Mouse (Mus musculus) natural killer cell, adult 2 months (primary cell): ENCODE measurements around the gene Cd300ld3.

Source experiments
- DNase-seq, 2 experiments: peaks; one replicate each; pipeline ENCODE4 v3.0.0; 2022; ENCODE audit warnings: low spot score in 2 of 2

The Cd300ld3 gene

DNA sequence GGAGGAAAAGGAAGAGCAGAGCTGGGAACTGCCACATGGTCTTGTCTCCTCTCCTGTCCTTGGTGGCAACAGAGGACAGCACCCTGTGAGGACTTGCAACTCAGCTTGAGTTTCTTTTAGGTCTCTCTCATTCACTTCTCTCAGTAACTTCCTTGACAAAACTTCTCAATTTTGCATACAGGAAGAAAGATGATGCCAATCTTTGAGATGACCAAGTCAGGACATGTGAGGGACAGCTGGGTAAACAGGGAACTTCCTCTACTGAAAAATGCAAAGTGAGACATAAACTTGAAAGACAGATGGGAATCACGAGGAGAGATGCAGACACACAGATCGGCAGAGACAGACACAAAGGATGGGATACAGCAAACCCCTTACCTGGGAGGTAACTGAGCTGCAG, at the start of gene Cd300ld3:
Gene Cd300ld3 (minus strand): TSS at position 151 of the 400 bp plus-strand sequence.
- no peak for DNase-seq

DNA sequence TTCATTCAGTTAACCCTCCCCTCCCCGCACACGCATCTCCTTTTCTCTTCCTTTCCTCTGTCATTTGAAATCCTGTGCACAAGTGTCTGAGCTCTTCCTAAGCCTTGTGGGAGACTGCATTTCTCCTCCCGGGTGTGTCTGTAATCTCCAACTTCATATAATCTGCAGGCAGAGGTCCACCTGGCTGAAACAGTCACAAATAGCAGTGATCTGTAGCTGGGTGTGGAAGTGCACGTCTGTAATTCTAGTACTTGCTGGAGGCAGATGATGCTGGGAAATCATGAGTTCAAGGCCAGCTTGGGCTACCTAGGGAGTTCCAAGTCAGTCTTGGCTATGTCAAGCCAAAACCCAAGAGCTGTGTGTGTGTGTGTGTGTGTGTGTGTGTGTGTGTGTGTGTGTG, 43.9 kb upstream of the Cd300ld3 start:
- DNase-seq, result no peak

DNA sequence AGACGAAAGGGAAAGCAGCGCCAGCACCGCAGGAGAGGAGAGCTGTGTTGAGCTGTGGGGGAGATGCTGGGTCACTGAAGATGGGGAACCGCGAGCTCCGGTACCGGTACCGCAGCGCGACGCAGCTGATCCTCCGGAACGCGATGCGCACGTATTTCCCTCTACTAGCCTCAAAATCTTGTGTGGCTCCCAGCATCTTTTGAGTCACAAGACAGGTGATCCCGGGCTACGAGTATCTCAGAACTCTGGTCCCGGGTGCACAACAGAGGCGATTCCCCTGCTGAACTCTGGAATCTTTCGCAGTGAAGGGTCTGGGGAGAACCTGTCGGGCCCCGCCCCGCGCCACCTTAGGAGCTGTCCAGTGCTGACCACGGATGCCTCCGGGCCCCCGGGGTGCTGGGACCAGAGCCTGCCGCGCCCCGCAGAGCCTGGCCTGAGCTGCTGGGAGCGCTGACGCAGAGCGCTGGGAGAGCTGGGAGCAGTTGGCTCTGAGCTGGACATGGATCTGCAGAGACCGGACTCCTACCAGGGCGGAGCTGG, 43.2 kb upstream of the Cd300ld3 start, which contains the start of gene Rab37:
Gene Rab37 (plus strand): TSS at position 70 of the 540 bp plus-strand sequence.
- DNase-seq, result no peak

DNA sequence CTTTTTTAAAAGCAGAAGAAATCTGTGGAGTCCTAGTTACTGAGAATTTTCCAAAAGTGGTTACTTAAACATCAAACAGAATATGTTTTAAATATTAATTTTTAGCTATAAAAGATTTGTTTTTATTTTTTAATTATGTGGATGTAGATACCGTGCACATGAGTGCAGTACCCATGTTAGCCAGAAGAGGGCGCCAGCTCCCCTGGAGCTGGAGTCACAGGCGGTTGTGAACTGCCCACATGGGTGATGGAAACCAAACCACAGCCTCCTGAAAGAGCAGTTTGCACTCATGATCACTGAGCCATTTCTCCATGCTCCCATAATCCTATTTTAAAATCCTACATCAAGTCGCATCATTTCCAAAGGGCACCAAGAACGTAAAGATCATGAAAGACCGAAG, 41.6 kb upstream of the Cd300ld3 start:
- DNase-seq, result peak in 1 of 2 experiments; percentile 17

DNA sequence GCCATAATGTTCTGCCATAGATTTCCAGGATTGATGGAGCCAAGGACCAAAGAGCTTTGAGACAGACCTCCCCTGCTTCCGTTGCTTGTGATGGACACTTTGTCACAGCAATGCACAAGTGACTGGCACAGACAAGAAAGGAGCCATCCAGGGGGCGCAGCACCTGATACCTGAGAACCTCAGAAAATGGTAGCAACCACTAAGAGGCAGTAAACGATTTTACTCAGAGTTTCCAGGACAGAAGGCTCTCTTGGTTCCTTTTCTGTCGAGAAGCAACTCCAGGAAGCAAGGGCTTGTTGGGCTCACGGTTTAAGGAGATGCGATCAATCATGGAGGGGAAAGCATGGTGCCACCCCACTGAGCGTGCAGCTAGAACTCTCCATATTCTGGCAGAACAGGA, 38.0 kb upstream of the Cd300ld3 start:
- DNase-seq, result no peak

DNA sequence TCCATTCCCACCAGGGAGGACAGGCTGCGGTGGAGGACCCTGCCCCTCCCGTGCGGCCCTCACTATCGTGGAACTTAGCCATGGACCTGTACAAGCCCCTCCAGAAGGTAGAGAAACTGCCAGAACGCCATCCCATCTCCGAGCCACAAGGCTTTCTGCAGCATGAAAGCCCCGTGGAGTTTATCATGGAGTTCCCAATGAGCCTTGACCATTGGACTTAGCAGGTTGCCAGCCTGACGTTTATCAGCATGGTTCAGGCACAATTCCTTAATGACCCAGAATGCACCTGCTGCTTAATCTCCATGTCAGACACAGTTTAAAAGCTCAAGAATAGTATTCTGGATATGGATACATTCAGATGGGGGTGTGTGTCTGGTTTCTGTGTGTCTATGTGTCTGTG, 36.9 kb upstream of the Cd300ld3 start:
- no peak for DNase-seq

DNA sequence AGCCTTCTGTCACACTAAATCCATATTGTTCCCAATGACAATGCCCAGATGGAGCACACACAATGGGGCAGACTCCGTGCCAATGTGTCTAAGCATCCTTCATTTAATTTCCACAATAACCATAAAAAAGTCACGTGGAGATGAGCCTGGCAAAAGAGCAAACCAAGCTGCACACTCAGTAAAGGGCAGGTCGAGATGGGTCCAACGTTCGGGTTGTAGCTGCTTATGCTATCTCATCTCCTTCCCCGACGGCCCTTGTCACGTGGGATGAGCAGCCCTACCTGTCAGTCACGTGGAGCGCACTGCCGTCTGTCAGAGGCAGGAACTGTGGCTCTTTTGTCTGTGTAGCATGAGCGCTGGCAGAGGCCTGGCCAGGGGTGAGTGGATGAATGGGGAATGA, 36.4 kb upstream of the Cd300ld3 start:
- no peak for DNase-seq

DNA sequence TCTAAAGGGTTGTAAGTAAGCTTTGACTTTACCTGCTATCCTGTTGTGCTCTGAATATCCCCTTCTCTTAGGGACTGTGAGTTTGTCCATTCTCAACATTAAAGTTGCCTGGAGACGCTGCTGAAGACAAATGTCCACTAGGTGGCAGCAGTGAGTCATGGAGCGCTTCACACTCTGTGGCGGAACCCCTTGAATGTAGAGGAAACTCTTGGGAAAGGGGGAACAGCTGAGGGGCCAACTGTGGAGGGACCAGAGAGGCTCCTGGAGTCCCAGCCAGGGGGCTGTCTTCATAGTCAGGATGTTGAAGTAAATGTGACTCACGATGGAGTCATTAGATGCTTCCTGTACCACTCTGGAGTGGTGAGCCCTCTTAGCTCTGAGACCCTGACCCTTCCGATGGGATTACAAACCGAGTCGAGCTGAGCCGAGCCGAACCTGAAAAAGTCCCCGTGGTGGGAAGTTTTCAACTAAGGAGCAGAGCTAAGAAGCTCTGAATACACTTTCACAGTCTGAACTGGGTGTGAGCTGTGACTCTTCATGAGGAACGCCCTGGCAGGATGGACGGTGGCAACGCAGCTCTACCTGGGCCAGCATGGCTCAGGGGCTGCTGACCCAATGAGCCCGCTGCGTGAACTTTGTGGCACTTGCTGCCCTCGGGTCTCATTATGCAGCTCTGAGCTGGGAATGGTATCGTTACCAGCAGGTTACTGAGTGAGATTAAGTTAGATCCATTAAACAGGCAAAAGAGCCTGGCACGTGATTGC, 35.3 kb upstream of the Cd300ld3 start:
- peak; percentile 61 to 69 for DNase-seq

DNA sequence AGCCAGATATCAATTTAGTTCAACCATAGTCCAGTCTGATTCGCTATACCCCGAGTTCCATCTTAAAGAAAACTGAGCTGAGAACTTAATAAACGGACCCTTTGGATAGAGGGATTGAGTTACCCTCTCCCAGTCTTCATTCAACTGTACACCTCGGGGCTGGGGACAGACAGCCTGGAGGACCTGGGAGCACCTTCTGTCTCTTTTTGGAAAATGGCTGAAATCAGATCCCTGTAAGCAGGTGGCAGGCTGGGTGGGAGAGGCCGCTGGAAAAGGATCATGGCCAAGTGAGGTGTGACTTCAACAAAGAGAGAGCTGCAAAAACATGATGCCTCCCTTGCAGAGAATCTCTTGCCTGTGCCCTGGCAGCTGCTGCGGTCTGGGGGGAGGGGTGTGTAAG, 34.0 kb upstream of the Cd300ld3 start:
- DNase-seq, result no peak

DNA sequence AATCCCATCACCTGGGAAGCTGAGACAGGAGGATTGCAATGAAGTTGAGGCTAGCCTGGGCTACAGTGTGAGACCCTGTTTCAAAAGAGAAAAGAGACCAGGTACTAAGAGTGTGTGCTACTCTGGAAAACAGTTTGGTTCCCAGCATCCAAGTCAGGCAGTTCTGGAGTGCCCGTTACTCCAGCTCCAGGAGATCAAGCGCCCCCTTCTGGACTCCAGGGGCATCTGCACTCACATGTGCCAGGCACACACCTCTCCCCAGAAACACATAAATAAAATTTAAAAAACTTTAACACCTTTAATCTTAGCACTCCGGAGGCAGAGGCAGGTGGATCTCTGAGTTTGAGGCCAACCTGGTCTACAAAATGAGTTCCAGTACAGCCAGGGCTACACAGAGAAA, 33.2 kb upstream of the Cd300ld3 start:
- DNase-seq, result no peak

DNA sequence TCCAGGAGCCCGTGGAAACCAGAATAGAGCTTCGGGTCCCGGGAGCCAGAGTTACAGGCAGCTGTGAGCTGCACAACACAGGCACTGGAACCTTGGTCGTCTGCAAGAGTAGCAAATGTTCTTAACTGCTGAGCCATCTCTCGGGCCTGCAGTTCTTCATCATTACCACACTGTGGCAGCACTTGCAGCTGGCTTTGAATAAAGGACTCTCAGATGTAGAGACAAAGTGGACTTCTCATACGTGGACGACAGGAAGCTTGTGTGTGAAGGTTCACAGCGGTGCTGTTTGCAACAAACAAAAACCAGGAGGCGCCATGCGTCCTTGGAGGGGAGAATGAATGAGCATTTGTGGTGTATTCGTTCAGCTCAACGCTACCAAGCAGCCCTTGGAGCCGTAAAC, 32.7 kb upstream of the Cd300ld3 start:
- peak; percentile 63 to 69 for DNase-seq

DNA sequence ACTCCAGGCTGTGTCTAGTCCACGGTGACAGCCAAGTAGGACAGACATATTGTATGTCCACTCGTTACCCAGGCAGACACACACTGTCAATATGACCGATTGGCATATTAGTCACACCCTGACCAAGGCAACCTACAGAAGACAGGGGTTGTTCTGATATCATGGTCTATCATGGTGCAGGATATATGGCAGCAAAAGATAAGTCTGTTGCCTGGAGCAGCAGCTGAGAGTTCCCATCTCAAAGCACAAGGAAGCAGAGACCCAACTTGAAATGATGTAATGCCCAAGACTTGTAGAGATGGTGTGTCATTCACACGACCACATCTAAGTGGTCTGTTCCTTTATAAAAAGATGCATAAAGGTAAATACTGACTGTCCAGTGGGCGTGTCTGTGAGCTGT, 30.5 kb upstream of the Cd300ld3 start:
- DNase-seq, result no peak

DNA sequence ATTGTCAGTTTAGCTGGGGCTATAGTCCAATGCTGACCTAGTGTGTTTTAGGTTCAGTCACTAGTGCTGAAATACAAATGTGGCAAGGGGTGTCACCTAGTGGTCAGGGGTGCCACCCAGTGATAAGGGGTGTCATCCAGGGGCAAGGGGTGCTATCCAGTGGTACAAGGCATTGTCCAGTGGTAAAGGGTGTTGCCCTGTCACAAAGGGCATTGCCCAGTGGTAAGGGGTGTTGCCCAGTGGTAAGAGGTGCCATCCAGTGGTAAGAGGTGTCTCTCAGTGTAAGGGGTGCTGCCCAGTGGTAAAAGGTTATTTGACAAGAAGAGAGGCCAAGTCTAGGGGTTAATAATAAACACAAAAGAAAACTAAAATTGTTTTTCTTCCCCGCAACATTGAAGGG, 29.2 kb upstream of the Cd300ld3 start:
- peak; percentile 76 to 90 for DNase-seq

DNA sequence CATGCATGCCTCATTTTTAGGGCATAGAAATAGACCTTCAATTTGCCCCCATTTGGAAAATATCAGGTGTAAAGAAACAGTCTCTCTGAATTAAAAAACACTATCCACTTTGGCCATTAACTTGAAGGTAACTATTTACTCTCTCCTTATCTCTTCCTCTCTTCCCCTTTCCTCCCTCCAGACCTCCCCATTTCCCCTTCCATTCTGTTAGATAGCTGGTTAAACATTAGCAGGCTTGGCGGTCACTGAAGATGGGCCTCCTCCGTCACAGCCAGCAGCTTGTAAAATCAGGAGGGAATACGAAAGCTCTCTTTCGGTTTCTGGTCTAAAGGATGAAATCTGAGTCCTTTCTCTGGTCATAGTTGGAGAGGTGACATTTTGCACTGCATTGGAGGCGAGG, 27.6 kb upstream of the Cd300ld3 start:
- DNase-seq, result no peak

DNA sequence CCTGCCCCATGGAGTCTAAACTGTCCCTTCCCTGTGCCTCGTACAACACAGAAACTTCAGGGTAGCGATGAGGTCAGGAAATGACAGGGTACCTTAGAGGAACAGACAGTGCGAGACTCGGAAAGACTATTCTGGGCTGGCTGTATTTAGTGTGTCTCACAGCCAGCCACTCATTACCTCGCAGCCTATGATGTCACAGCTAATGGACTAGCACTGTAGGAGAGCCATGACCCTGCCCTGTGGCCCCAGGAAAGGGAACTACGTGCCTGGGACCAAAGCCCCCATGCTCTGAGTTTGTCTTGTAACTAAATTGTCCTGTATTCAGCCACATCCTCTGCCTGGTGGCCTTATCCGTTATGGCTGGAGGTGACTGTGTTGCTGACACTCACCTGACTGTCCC, 27.2 kb upstream of the Cd300ld3 start:
- DNase-seq, result no peak

DNA sequence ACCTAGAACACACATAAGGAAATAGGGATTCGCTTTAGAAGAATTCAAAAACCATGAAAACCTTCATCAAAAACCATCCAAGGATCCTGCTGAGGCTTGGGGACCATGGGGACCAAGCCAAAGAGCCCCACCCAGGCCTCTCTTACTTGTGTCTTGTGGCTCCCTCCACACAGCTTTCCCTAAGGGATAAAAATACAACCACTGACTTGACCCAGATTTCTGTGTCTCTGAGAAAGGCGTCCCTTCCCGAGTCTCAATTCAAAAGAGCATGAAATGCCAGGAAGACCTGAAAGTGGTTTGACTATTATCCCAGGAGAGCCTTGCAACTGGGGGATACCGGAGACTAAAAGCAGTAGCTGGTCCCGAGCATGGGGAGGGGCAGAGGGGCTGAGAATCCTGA, 24.8 kb upstream of the Cd300ld3 start:
- DNase-seq, result no peak

DNA sequence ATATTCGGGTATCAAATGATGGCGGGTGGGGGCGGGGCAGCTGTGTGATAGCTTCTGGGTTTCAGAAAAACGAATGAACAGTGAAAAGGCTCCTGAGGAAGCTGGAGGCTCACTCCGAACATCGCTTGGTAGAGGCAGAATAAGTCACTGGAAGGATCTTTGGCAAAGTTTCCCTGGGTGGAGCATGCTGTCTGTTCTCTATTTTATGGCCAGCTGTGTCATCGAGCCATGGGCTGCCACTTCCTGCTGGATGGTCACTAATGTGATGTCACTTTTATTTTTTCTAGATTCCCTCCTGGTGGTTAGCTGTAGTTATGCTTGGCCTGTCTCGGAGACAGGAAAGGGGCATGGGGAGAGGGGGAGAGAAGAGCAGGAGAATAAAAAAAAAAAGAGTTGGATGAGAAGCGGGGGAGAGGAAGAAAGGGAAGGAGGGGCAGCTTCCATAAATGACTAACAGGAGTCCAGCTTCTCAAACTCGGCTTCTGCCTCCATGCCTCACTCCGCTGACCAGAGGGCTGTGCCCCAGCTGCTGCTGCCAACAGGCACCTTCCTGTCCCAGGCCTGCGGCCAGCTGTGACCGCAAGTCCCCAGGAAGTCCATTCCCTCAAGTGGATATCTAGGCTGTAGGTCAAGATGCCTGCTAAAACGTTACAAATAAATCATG, 23.6 kb upstream of the Cd300ld3 start:
- DNase-seq, result no peak

DNA sequence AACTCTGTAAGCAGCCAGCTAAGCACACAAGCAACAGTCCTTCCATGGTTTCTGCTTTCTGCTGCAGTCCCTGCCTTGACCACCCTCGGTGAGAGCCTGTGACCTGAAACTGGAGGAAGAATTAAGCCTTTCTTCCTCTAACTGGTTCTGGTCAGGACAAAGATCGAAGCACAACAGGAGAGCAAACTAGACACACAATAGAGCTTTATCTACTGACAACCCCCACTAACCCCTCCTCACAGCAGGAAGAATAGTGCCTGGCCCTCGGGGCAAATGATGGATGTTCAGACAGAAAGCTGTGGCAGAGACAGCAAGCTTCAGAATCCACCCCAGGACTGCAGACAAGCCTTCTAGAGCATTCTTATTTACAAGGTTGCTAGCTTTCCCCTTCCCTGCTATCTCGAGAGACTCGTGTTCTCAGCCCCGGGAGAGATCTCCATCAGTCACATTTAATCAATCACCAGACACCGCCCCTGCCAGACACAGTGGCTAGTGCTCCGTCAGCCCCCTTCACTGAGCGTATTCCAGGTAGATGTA, 22.9 kb upstream of the Cd300ld3 start:
- DNase-seq, result no peak

DNA sequence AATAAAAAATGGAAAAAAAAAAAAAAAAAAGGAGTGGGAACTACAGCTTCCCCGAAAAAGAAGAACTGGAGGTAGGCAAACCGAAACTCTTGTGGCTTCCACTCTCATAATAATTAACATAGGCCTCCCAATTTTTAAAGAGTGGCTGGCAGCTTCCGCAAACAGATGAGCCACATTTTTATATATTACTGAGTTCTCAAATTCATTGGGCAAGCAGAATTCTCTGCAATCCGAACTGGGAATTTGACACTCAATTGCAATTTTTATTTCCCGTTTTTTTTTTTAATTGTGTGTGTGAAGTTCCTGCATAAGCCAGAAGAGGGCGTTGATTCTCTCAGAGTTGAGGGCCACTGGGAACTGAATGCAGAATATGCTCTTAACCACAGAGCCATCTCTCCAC, 18.6 kb upstream of the Cd300ld3 start:
- no peak for DNase-seq

DNA sequence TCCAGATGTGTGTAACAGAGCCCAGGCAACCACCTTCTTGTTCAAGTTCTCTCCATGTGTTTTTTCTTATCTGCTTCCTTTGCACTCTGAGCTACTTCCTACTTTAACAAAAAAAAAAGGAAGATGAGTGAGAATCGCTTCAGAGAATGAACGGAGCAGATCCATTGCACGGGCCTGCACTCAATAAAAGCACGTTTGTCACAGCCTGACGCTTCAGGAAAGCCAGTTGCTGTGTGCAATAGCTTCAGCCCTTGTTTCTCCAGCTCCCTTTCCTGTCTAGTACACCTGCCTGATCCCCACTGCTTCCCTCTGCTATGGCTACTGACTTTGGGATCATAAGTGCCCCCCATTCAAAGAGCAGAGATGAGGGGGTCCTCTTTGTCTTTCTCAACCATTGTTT, 13.9 kb upstream of the Cd300ld3 start, which contains the start of gene Cd300e:
Gene Cd300e (minus strand): TSS at position 101 of the 400 bp plus-strand sequence.
- DNase-seq, result no peak

DNA sequence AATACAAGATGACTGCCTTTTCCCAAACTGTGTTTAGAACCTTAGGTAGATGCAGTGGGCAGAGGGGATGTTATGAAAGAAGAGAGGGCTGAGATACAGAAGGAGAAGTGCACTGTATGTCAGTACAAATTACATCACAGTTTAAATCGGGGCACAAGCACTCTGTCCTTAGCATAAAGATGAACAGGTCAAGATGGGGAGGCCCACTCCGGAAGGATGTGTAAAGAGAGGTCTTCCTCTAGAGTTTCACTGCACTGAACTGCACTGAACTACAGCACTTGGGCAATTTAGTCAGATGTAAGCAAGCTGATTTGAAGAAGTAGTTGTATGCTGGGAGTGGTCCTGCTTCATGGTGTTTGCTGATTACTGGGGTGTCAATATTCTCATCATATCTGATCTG, 11.6 kb upstream of the Cd300ld3 start:
- DNase-seq, result no peak

DNA sequence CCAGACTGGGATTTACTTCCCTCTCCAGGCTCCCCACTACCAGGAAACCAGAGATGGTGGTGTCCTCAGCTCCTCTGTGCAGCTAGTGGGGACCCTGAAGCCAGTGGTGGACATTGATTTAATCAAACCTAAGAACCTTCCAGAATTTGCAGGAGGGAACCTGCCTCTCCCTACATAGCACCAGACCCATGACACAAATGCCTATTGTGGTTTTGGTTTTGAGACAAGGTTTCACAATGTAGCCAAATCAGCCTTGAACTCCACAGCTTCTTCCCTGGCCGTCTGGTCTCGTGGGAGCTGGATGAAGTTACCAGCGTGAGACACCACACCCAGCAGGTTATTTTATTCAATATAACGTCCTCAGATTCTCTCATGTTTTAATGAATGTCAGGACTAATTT, 10.5 kb upstream of the Cd300ld3 start:
- no peak for DNase-seq

DNA sequence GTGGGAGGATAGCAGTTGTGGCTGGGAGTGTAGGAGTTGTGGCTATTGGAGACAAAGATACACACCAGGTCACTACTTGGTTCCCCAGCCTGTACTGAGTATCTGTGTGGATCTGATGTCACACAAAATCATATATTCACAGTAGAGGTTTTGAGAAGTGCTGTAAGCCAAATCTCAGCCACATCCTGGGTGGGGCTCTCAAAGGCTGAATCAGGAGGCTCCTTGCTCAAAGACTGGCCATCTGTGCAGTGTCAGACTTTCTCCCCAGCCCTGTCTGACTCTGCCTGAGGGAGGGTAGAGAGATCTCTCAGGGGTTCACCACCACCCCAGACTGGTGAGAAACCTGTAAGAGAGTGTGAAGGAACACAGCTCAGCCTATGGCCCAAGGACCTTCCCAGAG, 6.3 kb upstream of the Cd300ld3 start:
- peak; percentile 33 to 67 for DNase-seq
